Mouse (Mus musculus): ENCODE data around the gene Jaml. TPM values are rescaled to one million over a fixed set of nuclear protein-coding genes. Genes with fewer than 3 reads are reported as not detected.

Gene Jaml
- total and polyA plus RNA-seq, 3 experiments = 0.06 to 2.9 (median 1.0) TPM

DNA sequence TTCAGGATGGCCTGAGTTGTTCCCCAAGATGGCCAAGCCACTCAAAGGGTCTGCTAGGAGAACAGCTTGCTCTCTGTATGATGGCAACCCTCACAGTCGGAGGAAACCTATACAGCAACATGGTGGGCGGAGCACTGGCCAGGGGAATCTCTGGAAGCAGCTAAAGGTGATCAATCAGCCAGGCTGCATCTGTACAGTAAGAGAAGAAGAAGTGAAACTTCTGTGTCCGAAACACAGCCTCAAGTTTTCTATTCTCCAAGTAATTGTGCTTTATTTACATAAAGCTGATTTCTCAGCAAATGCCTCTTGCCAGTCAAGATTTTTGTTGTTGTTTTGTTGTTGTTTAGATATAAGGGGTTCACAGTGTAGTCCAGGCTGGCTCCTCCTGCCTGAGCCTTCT, 1.1 kb upstream of the Jaml start:
- no peak for DNase-seq

GRCm38 (mm10) chr9:45083132-45083531, 4.1 kb downstream of the Jaml start:
- DNase-seq = no peak

DNA sequence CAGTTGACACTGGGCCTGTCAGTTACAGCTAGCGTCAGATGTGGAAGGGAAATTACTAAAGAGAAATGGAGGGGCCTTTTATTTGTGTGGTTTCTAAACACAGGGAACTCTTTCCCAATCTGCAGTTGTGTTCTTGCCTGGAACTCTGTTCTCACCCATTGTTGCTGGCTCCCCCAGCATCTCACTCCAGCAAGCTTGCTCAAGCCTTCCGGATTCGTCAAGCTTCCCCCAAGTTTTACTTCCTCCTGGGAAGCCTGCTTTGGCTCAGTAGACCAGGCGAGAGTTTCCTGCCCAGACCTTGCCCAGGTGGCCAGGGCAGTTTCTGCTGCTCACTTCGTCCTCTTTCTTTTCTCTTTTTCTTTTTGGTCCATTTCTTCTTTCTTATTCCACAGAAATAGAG, 5.6 kb downstream of the Jaml start:
- no peak for DNase-seq

- DNase-seq = no peak
Observed at GRCm38 (mm10) chr9:45085741-45086690, 7.0 kb downstream of the Jaml start.

DNA sequence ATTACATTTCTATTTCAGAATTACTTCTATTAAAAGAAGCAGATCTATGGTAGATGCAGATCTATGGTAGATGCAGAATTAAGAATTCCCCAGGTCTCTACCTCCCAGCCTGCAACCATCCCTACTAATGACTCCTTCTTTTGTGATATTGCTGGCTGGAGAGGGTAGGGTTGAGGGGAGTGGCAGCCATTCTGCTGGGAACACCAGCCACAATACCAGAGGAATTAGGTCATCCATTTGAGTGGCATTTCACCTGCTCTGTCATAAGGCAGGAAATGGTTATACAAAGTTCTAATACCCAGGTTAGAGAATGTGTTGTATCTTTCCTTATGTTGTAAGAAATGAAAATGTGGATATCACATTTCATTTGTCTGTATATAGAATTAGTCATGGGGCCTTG, 9.1 kb downstream of the Jaml start:
- DNase-seq = no peak

DNA sequence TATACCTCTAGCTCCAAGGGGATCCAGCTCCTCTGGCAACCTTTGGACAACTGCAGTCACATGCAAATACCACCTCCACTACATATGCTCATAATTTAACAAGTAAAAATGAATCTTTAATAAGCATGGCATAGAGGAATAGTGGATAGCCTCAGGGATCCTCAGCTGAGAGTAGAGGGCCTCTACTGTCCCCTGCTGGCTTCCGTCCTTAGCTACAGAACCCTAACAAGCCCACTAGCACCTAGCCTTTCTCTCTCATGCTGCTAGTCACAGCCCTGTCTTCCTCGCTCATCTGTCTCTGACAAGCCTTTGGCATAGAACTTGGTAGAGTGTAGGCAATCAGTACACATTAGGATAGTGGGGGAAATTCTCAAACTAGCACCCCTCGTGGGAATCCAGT, 11.8 kb downstream of the Jaml start:
- no peak for DNase-seq

DNA sequence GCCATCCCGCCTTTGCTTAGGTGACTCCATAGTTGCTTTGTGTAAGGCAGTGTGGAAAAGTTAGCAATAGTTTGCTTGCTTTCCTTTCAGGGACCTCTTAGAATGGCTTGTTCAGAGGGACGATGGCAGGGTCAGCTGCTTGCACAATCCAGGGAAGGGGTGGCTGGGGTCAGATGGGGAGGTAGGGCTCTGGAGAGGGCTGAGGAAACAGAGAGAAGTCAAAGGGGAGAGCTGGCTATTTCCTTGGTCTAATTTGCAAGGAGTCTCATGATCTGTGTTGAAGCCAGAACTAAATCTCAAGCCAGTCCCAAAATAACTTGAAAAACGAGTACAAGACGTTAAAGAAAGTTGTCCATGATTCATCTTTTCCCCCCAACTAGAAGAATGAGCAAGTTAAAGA, 13.7 kb downstream of the Jaml start:
- peak; percentile 28 for DNase-seq

GRCm38 (mm10) chr9:45095149-45095937, 16.4 kb downstream of the Jaml start:
- peak; percentile 7 for DNase-seq

DNA sequence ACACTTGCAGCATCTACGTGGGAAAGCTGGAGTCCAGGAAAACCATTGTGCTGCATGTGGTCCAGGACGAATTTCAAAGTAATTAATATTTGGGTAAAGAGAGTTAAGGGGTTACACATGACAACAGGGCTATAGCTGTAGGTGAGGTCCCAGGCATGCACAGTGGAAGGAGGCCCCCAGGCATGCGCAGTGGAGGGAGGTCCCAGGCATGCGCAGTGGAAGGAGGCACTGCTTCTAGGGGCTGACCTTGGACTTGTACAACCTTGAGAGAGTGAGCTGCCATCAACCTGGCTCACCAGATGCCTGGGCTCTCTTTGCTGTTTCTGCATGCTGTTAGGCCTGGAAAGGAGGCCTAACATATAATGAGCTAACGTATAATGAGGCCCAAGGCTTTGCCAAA, 18.9 kb downstream of the Jaml start:
- peak; percentile 5 for DNase-seq

GRCm38 (mm10) chr9:45098426-45098825, 19.4 kb downstream of the Jaml start:
- no peak for DNase-seq

- DNase-seq = peak; percentile 45
Observed at GRCm38 (mm10) chr9:45102528-45102927, 23.5 kb downstream of the Jaml start.

DNA sequence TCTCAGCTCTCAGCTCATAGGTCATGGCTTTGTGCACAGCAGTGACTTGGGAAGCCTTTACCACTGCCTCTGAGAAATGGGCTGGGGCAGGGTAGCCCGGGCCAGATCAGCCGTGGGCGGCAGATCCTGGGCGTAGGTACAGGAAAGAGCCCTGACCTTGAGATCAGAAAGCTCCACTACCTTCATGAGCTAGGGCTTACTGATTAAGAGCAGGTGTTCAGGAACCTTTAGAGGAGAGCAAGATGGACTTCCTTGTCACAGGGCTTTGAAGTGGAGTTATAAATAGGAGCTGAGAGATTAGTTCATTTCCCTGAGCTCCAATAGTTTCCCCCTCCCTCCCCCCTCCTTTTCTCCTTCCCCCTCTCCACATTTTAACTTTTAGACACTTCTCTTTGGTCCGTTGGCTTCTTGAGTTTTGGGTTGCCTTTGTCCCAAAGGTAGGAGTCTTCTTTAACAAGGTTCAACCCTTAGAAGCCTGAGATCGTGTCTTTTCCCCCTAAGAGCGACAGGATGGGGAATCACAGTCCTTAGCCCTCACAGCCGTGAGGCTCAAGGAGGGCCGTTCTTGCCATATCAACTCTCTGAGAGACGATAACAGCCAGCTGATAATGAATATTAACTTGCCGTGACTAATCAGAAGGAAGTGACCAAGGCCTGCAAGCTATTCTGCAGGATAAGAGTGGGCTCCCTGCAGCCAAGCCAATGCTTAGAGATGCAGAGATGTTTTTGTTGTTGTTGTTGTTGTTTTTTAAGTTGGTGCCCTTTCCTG, 24.4 kb downstream of the Jaml start:
- DNase-seq = peak; percentile 5

GRCm38 (mm10) chr9:45105596-45106374, 26.8 kb downstream of the Jaml start:
- DNase-seq = peak; percentile 6

DNA sequence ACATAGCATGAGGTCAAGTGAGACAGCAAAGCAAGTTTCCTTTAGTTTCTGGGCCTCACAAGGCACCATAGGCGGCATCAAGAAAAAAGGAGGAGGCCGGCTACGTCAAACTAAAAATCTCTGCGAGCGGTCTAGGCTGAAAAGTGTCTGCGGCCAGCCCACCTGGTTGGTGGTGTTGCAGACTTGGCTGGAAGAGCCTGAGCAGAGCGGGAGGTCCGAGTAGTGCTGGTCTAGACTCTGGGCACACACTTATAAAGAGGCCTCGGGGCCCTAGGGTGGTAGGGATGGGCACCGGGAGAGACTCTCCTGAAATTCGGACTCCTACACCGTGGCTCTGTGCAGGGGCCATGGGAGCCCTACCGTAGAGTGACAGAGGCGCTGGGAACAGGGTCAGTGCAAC, 36.7 kb downstream of the Jaml start:
- peak; percentile 60 for DNase-seq

DNA sequence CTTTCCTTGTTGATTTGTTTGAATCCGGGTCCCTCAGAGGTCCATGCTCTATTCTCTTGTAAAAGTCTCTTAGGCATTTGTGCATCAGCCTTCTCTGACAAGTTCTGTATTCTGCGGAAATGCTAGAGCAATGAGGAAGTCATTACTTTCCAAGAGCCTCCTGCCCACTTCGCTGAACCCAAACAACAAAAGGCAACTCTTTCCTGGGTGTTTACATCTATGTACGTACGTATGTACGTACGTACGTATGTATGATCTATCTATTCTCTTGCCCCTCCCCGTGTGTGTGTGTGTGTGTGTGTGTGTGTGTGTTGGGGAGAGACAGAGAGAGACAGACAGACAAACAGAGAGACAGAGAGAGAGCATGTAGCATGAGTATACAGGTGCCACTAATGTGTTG, 37.8 kb downstream of the Jaml start:
- DNase-seq = no peak

GRCm38 (mm10) chr9:45117741-45118431, 38.9 kb downstream of the Jaml start, which contains the start of gene Scn2b:
Scn2b (plus strand) TSS chr9:45117782.
- no peak for DNase-seq

DNA sequence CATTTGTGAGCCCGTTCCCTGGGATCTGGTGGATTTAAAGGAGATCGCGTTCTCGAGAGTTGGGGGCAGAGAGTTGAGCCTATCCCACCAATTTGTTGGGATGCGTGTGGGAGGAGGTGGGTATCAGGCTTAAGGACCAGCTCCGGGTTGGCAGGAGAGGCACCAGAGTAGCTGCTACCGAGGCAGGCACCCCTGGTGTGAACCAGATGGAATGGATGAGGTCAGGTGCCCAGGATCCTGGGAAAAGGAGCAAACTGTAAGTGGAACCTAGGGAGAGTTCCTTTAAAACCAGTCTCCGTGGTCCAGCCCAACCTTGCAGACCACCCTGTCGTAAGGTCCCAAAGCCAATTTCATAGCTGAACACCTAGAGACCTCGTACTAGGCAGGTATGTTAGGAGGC, 39.6 kb downstream of the Jaml start:
- no peak for DNase-seq

GRCm38 (mm10) chr9:45119316-45119953, 40.5 kb downstream of the Jaml start:
- no peak for DNase-seq

DNA sequence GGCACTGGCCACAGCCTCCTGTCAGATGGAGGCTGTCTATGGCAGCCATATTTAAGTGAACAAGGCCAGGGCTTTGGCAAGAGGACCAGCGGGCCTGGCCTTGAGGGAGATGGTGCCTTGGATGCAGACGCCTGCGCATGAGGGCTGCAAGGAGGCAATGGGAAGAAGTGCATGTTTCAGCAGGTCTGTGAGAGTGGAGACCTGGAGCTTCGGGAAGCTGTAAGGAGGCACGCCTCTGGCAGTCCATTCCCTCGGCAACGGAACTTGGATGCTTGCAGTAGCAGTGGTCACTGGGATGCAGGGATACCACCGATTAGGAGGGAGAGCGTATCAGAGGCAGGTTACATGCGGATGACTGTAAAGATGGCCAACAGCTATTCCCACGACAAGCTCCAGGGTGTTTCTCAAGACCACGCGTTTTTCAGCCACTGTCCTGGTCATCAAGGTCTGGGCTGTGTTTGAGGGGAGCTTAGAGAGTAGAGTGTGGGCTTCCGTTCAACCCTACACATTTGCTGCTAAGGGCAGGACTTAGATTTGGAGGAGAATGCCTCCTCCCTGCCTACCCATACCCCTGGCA, 41.1 kb downstream of the Jaml start:
- no peak for DNase-seq

DNA sequence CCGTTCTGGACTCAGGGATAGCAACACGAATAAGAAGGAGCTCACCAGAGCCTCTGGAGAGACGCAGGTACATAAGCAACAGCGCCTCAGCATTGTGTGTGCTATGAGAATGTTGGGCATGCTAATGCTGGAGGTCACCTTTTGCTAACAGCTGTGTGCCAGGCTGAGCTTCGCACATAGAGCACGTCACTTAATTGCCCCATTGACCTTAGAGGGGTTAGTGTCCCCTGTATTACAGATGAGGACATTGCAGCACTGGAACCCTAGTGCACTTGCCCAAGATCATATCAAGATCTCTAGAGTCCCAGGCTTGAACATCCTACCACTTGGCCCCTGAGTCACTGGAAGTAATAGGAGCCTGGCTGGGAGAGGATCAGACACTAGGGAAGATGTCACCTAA, 41.6 kb downstream of the Jaml start:
- DNase-seq = no peak

Data from adrenal gland, adult 2 months (tissue).